Mouse (Mus musculus) adrenal gland, postnatal 14 days (tissue): ENCODE data around the gene Srsf3. TPM values are rescaled to one million over a fixed set of nuclear protein-coding genes. Genes with fewer than 3 reads are reported as not detected.
"Not testable (repeated sequence)": the region's sequence is repeated elsewhere in the genome, so short reads cannot be mapped to it uniquely, and the experiment has no call there.

Experiments used
- DNase-seq: peaks from one replicate; pipeline ENCODE4 v3.0.0; 2021; ENCODE audit warnings: mixed read lengths
- long read RNA-seq, 2 experiments: library from polyadenylated mRNA; stranded (forward); transcript quantifications; one replicate each; pipeline ENCODE4 v2.0.0; 2021
- total RNA-seq: library from RNA; stranded (reverse); gene quantifications from 2 replicates; pipeline ENCODE4 v1.2.3, GENCODE M21; 2021

Gene Srsf3
- total RNA-seq = 167 and 224 TPM in 2 replicates
- long read RNA-seq, experiment 1, full-length matches to known transcripts = 240 of 256 reads
- long read RNA-seq, experiment 1, partial matches to known transcripts = 4 of 256 reads
- long read RNA-seq, experiment 1, other reads (novel, unspliced or antisense) = 12 of 256 reads
- long read RNA-seq, experiment 2, full-length matches to known transcripts = 149 of 169 reads
- long read RNA-seq, experiment 2, partial matches to known transcripts = 7 of 169 reads
- long read RNA-seq, experiment 2, other reads (novel, unspliced or antisense) = 13 of 169 reads

- peak; percentile 99 for DNase-seq
These were observed at the start of gene Srsf3 for GRCm38 (mm10) chr17:29032274-29033069. Gene Srsf3 (plus strand): TSS chr17:29032628.

DNA sequence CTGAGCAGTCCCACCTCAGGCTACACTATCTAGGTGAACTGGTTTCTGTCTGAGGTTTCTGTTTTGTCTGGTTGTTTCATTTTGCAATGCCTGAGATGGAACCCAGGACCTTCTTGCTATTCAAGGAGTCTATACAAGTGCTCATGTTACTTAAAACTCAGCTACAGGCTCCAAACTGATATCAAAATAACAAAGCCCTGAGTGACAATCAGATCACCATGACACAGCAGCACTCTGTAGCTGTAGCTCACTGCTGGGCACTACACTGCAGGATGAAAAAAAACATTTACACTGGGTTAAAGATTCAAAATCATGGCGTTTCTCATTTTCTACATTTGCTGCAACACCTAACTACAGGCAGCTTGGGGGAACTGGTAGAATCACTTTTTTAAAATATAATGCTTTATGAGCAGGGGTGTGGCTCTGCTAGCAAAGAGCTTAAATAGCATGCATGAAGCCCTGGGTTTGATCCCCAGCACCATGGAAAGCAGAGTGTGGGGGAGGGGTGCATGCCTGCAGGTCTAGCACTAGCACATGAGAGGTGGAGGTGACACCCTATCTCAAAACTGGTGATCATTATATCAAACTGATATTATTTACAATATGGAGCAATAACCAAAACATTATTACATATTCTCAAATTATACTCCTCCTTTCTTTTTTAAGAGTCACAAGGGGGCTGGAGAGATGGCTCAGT, 47.6 kb upstream of the Srsf3 start:
- DNase-seq = no peak

DNA sequence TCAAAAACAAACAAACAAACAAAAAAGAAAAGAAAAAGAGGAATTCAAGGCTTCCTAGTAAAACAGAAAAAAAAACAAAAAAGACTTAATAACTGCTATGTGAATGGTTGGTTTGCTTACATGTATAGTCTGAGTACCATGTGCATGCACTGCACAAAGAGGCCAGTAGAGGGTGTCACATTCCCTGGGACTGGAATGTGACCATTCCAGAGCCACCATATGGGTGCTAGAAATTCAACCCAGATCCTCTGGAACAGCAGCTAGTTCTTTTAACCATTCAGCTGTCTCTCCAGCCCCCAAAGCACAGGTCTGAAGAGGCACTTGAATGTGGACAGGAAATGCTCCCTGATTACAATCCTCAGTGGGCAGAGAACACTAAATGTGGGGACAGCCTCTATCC, 45.6 kb upstream of the Srsf3 start:
- peak; percentile 46 for DNase-seq

DNA sequence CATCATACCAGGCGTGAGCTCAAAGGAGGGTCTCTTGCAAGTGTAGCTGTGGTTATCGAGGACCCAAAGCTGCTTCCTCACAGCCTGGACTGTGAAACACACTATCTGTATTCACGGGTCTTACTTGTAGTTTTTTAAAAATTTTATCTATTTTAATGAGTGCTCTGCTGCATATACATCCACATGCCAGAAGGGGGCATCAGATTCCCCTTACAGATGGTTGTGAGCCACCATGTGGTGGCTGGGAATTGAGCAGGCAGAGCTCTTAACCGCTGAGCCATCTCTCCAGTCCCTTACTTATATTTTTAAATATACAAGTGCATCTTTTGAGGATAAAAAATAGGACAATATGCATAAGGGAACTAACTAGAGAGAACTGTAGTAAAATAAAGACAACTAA, 44.7 kb upstream of the Srsf3 start:
- DNase-seq = peak; percentile 59

GRCm38 (mm10) chr17:28988291-28988690, 44.1 kb upstream of the Srsf3 start:
- no peak for DNase-seq

DNA sequence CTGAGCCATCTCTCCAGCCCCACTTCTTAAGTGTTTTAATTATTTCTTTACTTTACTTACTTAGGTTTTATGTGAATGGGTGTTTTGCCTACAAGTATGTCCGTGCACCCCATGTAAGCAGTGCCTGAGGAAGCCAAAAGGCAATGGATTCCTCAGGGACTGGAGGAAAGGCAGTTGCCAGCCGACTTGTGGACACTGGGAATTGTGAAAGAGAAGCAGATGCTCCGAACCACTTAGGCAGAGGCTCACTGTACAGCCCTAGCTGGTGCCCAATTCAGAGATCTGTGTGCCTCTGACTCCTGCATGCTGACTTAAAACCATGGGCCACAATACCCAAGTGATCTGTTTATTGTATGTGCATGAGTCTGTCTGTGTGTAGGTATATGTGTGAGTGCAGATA, 43.4 kb upstream of the Srsf3 start:
- DNase-seq = no peak

GRCm38 (mm10) chr17:28990060-28990459, 42.4 kb upstream of the Srsf3 start:
- DNase-seq = no peak

GRCm38 (mm10) chr17:28991286-28991685, 41.1 kb upstream of the Srsf3 start:
- no peak for DNase-seq

- peak; percentile 46 for DNase-seq
These were observed 40.3 kb upstream of the Srsf3 start for GRCm38 (mm10) chr17:28992105-28992504.

DNA sequence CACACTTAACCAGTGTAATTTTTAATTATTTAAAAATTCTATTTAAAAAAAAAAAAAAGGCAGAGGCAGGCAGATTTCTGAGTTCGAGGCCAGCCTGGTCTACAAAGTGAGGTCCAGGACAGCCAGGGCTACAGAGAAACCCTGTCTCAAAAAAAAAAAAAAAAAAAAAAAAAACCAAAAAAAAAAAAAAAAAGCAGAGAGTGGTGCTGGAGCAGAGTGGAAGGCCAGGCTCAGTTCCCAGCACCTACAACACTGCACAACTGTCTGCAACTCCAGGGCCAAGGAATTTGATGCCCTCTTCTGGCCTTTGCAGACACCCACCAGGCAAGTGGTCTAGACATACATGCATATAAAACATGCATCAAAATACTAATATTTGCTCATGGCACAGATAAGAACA, 39.4 kb upstream of the Srsf3 start:
- DNase-seq = not testable (repeated sequence)

GRCm38 (mm10) chr17:28994615-28995014, 37.8 kb upstream of the Srsf3 start:
- no peak for DNase-seq

GRCm38 (mm10) chr17:29000465-29000864, 32.0 kb upstream of the Srsf3 start:
- no peak for DNase-seq

- DNase-seq = no peak
These were observed 28.7 kb upstream of the Srsf3 start for GRCm38 (mm10) chr17:29003740-29004139.

- no peak for DNase-seq
These were observed 27.4 kb upstream of the Srsf3 start for GRCm38 (mm10) chr17:29005002-29005401.

- DNase-seq = peak; percentile 21
These were observed 25.6 kb upstream of the Srsf3 start for GRCm38 (mm10) chr17:29006812-29007211.

DNA sequence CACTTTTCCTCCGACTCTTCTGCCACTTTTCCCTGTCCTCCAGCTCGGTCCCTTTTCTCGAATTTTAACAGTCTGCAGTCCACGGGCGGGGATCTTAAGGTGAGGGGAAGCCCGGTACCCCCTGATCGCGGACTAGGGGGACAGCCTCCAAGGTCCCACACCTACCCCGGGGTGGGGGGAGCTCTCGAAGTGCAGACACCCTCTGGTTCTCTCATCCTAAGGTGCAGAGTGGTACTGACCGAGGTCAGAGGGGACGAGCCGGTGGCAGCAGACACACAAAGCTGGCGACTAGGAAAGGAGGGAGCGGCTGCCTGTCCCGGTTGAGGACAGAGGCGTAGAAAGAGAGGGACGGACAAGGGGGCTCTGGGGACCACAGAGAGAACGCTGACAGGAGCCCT, 25.2 kb upstream of the Srsf3 start:
- no peak for DNase-seq

- DNase-seq = peak; percentile 96
These were observed 24.6 kb upstream of the Srsf3 start, which contains the start of gene Stk38 for GRCm38 (mm10) chr17:29007641-29008325. Gene Stk38 (minus strand): TSS chr17:29007995.

- no peak for DNase-seq
These were observed 24.1 kb upstream of the Srsf3 start for GRCm38 (mm10) chr17:29008326-29008650.

DNA sequence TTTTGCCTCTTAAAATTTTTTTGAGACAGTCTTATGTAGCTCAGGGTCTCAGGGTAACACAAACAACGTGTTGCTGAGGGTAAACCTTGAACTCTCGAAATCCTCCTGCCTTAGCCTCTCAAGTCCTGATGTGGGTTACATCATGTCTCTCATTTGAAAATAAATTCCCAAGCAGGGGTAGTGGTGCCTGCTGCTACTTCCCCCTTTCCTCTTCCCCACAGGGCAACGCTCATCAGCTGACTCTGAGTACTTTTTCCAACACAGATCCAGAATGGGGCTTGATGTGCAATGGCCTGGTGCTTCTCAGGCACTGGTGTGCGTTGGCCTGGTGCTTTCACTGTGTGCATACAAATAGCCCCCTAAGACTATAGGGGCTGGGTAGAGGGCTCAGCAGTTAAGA, 23.2 kb upstream of the Srsf3 start:
- DNase-seq = no peak

GRCm38 (mm10) chr17:29014235-29014634, 18.2 kb upstream of the Srsf3 start:
- DNase-seq = no peak

DNA sequence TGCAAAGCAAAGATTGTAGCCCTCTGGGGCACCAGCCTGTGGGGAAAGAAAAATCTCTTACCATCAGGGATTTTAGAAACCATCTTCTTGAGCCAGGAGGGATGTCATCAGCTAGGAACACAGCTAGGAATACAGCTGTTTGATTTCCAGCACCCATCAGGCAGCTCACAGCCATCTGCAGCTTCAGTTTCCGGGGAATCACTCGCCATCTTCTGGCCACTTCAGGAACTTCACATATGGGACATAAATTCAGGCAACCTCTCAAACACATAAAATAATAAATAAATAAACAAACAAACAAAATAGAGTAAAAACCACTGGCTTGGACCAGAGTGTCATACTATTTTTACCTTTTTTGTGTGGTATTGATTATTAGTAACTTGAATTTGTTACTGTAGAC, 16.8 kb upstream of the Srsf3 start:
- peak; percentile 62 for DNase-seq

GRCm38 (mm10) chr17:29016705-29017104, 15.7 kb upstream of the Srsf3 start:
- DNase-seq = no peak
